Mouse (Mus musculus) brain, adult 2 months (tissue): ENCODE measurements around the gene Hamp.
A peak's percentile ranks its signal among the peaks of the same experiment; 100 is the strongest.

Source experiments
- DNase-seq: peaks from one replicate; pipeline ENCODE4 v3.0.0; 2011; ENCODE audit warnings: low read depth, low spot score

Hamp gene

GRCm38 (mm10) chr7:30943909-30944635 is at the start of gene Hamp:
TSS of gene Hamp (minus strand) at chr7:30944032.
- DNase-seq, result no peak

- no peak for DNase-seq
Observed at GRCm38 (mm10) chr7:30992148-30992547, 48.3 kb upstream of the Hamp start.

- DNase-seq, result no peak
Observed at GRCm38 (mm10) chr7:30988519-30989162, 44.8 kb upstream of the Hamp start.

DNA sequence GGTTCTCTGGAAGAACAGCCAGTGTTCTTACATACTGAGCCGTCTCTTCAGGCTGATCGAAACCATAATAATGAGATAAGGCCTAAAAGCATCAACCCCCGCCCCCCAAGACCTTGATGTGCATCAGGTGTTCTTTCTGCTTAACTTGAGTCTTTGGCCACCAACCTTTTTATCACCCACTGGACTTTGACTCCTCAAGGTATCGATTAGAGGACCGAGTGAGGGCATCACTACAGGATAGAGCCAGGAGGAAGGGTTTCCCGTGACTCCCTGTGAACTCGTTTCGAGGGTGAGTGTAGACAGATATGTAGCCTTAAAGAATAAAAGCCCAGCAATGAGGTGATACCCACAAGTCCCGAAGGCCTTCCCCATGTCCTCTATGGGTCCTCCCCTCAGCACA is 41.5 kb upstream of the Hamp start:
- no peak for DNase-seq

- DNase-seq, result no peak
Observed at GRCm38 (mm10) chr7:30981703-30982102, 37.9 kb upstream of the Hamp start.

DNA sequence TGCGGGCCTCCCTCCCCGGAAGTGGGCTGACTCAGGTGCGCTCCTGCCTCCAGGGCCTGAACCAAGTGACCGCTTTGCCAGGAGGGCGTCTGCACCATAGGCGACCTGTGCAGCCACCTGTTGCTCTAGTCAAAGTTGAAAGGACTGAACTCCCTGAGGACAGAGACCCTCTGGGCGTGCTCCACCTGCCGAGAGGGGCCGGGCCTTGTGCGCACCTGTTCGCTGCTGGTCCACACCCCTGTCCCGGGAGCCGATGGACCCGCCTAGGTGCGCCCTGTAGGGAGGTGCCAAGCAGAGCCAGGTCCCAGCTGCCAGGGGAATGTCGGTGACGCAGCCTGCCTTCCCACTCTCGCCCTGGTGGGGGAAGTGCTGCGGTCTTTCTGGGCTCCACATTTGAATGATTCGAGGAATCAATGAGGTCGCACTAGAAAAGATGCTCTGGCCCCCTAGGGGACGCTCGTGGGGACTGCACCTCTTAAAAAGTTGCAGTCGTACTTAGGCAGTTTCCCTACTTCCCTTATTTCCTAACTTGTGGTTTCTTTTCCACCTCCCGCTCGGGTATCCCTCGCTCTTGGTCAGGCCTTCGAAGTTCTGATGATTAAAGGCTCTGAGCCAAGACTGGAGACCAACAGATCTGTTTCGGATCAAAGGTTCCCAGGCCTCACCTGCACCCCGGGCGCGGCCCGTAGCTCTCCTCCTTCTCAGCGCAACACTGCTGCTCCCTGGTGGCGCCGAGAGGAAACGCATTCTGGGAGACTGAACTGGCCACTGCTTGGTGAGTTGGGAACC is 29.9 kb upstream of the Hamp start, which contains the start of gene Fam187b:
Fam187b (plus strand) TSS at position 290 of the 789 bp plus-strand sequence.
- peak; percentile 80 for DNase-seq

DNA sequence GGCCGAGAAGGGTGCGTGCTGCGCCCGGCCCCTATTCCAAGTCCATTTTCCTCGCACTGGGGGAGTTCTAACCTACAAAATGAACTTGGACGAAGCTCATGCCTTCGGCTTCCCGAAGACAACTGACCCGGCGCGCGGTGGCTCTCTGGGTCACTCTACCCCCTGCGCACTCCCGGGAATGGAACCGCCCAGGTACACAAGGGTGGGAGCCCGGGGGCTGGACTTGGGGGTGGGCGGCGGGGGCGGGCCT is 29.3 kb upstream of the Hamp start, which contains the start of gene Lsr:
Lsr (minus strand) TSS at position 214 of the 250 bp plus-strand sequence.
- DNase-seq, result no peak

GRCm38 (mm10) chr7:30972426-30973250 is 28.8 kb upstream of the Hamp start:
- DNase-seq, result no peak

DNA sequence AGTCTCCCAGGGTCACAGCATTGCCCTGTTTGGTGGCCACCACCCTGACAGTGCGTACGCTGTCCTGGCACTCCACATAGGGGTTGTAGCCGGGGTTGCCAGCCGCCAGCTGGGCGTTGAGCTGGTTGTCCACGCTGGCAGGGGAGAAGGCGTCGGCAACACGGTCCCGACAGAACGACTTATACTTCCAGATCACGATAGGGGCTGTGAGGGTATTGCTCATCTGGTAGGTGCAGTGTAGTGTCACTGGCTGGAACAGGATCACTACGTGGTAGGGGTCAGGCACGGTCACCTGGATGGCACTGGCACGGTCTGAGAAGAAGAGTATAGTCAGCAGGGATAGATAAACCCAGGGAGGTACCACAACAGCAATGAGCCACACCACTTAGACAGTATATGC is 28.1 kb upstream of the Hamp start:
- DNase-seq, result no peak

DNA sequence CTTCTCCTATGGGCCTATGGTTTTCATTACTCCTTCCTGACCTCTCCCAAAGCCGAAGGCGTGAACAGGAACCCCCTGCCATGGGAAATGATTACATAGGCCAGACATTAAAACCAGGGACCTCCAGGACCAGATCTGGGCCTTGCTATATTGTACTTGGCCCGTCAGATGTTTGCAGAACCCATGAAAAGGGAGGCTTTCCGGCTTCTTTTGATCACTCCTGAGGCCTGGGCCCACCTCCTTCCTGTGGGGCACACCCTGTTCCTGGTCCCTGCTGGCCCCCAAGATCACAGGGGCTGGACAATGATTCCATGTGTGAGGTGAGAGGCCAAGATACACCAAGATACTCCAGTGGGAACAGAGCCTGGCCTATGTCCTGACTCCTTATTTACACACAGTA is 25.3 kb upstream of the Hamp start:
- DNase-seq, result no peak

DNA sequence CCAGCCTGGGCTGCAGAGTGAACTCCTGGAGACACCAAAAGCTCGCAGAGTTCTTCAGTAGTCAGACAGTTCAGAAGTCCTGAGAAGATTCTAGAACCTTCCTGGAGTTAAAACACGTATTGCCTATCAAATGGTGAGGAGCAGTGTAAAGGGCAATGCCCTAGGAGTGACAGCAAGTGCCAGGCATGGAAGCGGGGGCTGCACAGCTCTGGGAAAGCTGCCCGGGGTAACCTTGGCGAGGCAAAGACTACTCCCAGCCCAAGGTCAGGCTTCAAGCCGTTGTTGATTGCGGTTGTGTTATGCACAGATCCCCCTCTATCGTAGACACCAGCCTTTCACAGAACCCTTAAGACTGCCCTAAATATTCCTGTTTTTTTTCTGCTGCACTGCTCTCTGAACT is 24.8 kb upstream of the Hamp start:
- no peak for DNase-seq

- no peak for DNase-seq
Observed at GRCm38 (mm10) chr7:30966657-30967056, 22.8 kb upstream of the Hamp start.

DNA sequence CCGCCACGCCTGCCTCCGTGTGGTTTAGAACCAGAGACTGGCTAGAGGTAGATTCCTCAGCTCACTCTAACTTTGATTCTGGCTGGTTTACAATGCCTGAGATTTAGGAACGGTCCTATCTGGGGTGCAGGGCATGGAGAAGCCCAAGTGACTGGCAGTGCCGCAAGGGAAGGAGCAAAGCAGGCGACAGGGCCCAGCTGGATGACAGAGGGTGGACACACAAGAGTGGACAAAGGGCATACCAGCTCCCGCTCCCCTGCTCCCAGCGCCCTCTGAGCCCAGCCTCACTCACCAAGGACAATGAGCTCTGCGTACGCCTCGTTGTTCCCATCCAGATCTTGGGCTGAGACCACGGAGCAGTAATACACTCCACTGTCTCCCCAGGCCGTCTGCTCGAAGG is 21.8 kb upstream of the Hamp start:
- DNase-seq, result no peak

DNA sequence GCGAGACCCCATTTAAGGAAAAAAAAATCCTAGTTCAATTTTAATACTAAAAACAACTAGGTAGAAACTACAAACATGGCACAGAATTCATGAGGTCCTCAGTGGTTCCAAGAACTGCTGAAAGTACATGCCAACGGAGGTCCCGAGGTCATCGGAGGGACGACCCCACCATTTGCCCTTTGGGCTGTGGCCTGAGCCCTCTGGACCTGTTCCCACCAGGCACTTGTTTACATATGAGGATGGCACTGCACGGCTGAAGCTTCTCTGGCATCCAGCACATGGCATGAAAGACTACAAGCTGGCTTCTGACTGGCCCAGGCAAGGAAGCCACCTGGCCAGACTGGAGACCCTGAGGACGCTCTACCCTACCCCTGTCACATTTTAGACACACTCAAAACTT is 20.5 kb upstream of the Hamp start:
- DNase-seq, result no peak

DNA sequence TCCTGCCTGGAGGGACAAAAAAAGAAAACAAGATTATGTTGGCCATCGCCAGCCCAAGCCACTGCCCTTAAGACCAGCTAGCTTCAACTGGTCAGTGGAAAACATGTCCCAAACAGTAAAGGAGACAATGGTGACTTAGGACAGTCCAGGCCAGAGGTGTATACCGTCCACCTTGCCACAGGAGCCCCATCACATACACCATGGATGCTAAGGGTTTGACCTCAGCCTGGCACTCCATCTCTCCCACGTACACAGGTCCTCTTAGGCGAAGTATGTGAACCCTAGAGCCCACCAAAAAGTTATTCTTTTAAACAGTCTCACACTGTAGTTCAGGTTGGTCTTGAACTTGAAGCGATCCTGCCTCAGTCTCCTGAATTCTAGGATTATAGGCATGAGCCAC is 19.0 kb upstream of the Hamp start:
- DNase-seq, result no peak

DNA sequence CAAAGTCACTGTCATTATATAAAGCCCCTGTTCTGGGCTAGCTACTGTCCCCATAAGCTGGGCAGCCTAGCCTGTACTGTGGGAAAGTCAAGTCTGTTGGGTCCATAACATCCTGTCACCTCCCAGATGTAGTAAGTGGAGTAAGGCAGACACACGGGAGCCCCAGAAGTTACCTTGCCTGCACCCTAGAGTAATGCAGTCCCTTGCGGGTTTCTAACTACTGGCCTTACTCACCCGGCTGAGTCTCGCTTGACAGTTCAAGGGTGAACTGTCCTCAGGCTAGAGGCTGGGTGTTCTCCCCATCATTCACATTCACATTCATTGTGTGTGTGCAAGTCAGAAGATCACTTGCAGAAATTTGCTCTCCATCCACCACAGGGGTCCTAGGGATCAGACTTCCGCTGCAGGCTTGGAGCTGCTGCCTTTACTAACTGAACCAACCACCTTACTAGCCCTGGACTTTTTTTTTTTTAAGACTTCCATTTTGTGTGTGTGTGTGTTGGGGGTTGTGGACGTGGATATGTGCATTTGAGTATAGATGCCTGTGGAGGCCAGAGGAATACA is 16.0 kb upstream of the Hamp start:
- DNase-seq, result no peak

GRCm38 (mm10) chr7:30958866-30959487 is 15.1 kb upstream of the Hamp start:
- no peak for DNase-seq

- no peak for DNase-seq
Observed at GRCm38 (mm10) chr7:30958109-30958865, 14.5 kb upstream of the Hamp start.

DNA sequence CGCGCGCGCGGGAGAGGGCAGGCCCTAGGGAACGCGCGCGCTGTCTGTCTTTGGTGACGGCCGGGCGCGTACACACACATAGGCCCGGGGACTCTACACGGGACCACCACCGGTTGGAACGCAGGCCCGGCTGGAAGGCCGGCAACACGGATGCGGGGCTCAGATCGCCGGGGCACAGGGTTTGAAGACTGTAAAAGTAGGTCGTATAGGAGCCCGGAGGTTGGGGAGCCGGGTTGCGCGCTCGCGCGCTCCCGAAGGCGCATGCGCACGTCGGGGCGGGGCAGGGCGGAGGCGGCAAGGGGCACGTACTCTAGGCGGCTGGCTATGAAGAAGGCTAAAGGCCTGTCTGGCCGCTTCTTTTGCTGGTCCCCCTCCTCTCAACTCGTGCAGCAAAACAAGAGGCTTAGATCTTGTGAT is 13.5 kb upstream of the Hamp start:
- DNase-seq, result peak; percentile 91

DNA sequence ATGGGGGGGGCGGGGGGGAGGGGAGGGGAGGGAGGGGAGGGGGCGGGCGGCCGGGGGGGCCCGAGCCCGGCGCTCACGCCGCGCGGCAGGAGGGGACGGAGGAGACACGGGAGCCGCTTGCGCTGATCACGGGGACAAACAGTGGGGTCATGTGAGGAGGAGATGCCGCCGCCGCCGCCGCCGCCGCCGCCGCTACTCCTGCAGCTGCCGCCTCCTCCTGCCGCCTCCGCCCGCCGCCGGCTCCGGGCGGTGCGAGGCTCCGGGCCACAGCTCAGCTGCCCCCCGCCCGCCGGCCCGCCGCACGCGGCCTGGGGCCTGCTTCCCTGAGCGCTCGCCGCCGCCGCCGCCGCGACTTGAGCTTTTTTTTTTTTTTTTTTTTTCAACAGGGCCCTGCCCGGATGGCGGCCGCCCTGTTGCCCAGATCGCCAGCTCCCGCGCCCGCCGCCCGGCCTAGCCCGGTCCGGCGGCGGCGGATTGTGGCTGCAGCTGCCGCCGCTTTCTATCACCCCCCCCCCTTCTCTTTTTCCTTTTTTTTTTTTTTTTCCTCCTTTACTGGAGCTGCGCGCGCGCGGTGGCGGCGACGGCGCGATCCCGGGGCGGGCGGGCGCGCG is 13.0 kb upstream of the Hamp start, which contains the start of gene Usf2:
Usf2 (minus strand) TSS at position 48 of the 611 bp plus-strand sequence.
- peak; percentile 93 for DNase-seq
